Mouse (Mus musculus) heart, adult 2 months (tissue): ENCODE measurements around the gene Abcc9.

Experiments used
- CTCF ChIP-seq: fragments of 200-600 bp; IDR thresholded peaks from 2 replicates; pipeline ENCODE4 v1.8.1; 2022; ENCODE audit warnings: antibody characterized with exemption, mild to moderate bottlenecking, moderate library complexity
- EP300 ChIP-seq: fragments of 200-500 bp; IDR thresholded peaks from 2 replicates; pipeline ENCODE4 v1.6.1; 2011; ENCODE audit warnings: low read depth, low read length, control low read depth; ENCODE audit not compliant: insufficient read depth
- POLR2A ChIP-seq: fragments of 200-500 bp; IDR thresholded peaks from 2 replicates; pipeline ENCODE4 v1.6.1; 2011; ENCODE audit warnings: mild to moderate bottlenecking, low read depth, low read length, control low read depth; ENCODE audit not compliant: insufficient read depth

GRCm38 (mm10) chr6:142747165-142747564 is 45.0 kb upstream of the Abcc9 start:
- TF ChIP-seq POLR2A (no peak), CTCF (no peak), EP300 (no peak)
